Mouse (Mus musculus) kidney, embryonic 15.5 days (tissue): ENCODE results near the gene Skor1. TPM values are rescaled to one million over a fixed set of nuclear protein-coding genes. Genes with fewer than 3 reads are reported as not detected.

Source experiments
- ATAC-seq: fragments of 200-750 bp; cut with Nextera tagmentation; replicated peaks from 2 replicates; pipeline ENCODE4 v1.8.0; 2017; ENCODE audit warnings: moderate TSS enrichment; ENCODE audit not compliant: low FRiP score
- H3K27ac ChIP-seq: fragments of 300-500 bp; sonication (generic); 2 replicates; pipeline ENCODE4 v1.5.1; 2015; ENCODE audit warnings: mild to moderate bottlenecking, inconsistent platforms
- H3K27me3 ChIP-seq: fragments of 300-500 bp; sonication (generic); 2 replicates; pipeline ENCODE4 v1.6.1; 2015; ENCODE audit warnings: inconsistent platforms
- H3K36me3 ChIP-seq: fragments of 300-500 bp; sonication (generic); 2 replicates; pipeline ENCODE4 v1.6.1; 2015; ENCODE audit warnings: inconsistent platforms
- H3K4me1 ChIP-seq: fragments of 300-500 bp; sonication (generic); 2 replicates; pipeline ENCODE4 v1.6.1; 2015; ENCODE audit warnings: inconsistent platforms
- H3K4me2 ChIP-seq: fragments of 300-500 bp; sonication (generic); 2 replicates; pipeline ENCODE4 v1.6.1; 2015; ENCODE audit warnings: moderate library complexity, mild to moderate bottlenecking, inconsistent platforms
- H3K4me3 ChIP-seq: fragments of 300-500 bp; sonication (generic); replicated peaks from 2 replicates; pipeline ENCODE4 v1.5.1; 2015; ENCODE audit warnings: mild to moderate bottlenecking, inconsistent platforms
- H3K9ac ChIP-seq: fragments of 300-500 bp; sonication (generic); 2 replicates; pipeline ENCODE4 v1.6.1; 2015; ENCODE audit warnings: mild to moderate bottlenecking, inconsistent platforms
- H3K9me3 ChIP-seq: fragments of 300-500 bp; sonication (generic); replicated peaks from 2 replicates; pipeline ENCODE4 v1.6.1; 2016; ENCODE audit warnings: inconsistent platforms
- WGBS: fragments of 180-500 bp; shearing (Covaris S2); methylation state at CpG from one replicate; pipeline ENCODE4 v1.1.7; 2015; ENCODE audit warnings: mixed read lengths; 5-methylcytosine and 5-hydroxymethylcytosine counted together
- polyA plus RNA-seq: library from polyadenylated mRNA; unstranded; fragments of >200 nt; fragmentation: Nextera tagmentation; extraction: Ambion mirVana; gene quantifications from 2 replicates; pipeline ENCODE4 v1.2.1, GENCODE M21; 2015

Gene Skor1
- not detected in 2 replicates for polyA plus RNA-seq

GRCm38 (mm10) chr9:63148410-63149371 lies at the start of gene Skor1:
Gene Skor1, minus strand, starts transcription at chr9:63148961.
- ATAC-seq = no peak
- H3K9ac ChIP-seq = no peak within 1 kb of the TSS
- H3K4me3 ChIP-seq = peak within 1 kb of the TSS; percentile 49
- no peaks in the 10 kb centered on the region for H3K36me3 ChIP-seq
- WGBS = under 1% methylated on average over 79 of the region's 108 CpGs
- no peak within 1 kb of the TSS for H3K27ac ChIP-seq
- peaks cover 69% of the 10 kb centered on the region for H3K4me1 ChIP-seq
- H3K27me3 ChIP-seq = peaks cover 100% of the 10 kb centered on the region
- H3K4me2 ChIP-seq = peak within 1 kb of the TSS; percentile 85
- H3K9me3 ChIP-seq = 0 out of 2 replicates have a peak, but pooled peaks cover 4% of the 10 kb centered on the region

GRCm38 (mm10) chr9:63197252-63197651 lies 48.5 kb upstream of the Skor1 start:
- Histone ChIP-seq H3K36me3 (peaks cover 9% of the 10 kb centered on the region; the same call in 1 of the 2 replicates), H3K4me2 (peak overlapping the region; percentile 46), H3K9ac (no peak overlapping the region), H3K27me3 (no peaks in the 10 kb centered on the region), H3K27ac (peak overlapping the region; percentile 62), H3K4me1 (peaks cover 35% of the 10 kb centered on the region), H3K4me3 (0 out of 2 replicates have a peak overlapping the region, but pooled peaks have one; percentile 17), H3K9me3 (no peaks in the 10 kb centered on the region)
- 2% methylated on average over 8 of the region's 8 CpGs for WGBS
- peak; percentile 69 for ATAC-seq

- H3K9me3 ChIP-seq = no peaks in the 10 kb centered on the region
- H3K4me1 ChIP-seq = peaks cover 35% of the 10 kb centered on the region
- H3K4me2 ChIP-seq = no peak overlapping the region
- H3K4me3 ChIP-seq = no peak overlapping the region
- peak overlapping the region; percentile 33 for H3K27ac ChIP-seq
- no peaks in the 10 kb centered on the region for H3K27me3 ChIP-seq
- H3K36me3 ChIP-seq = 0 out of 2 replicates have a peak, but pooled peaks cover 3% of the 10 kb centered on the region
- ATAC-seq = 0 out of 2 replicates have a peak, but pooled peaks have one; percentile 33
- WGBS = 38% methylated on average over 8 of the region's 8 CpGs
- no peak overlapping the region for H3K9ac ChIP-seq
Observed at GRCm38 (mm10) chr9:63196114-63196682, 47.4 kb upstream of the Skor1 start.

- peaks cover 35% of the 10 kb centered on the region for H3K4me1 ChIP-seq
- no peaks in the 10 kb centered on the region for H3K27me3 ChIP-seq
- peaks cover 8% of the 10 kb centered on the region; the same call in 1 of the 2 replicates for H3K36me3 ChIP-seq
- no peak overlapping the region for H3K9ac ChIP-seq
- H3K9me3 ChIP-seq = no peaks in the 10 kb centered on the region
- 52% methylated on average over 4 of the region's 4 CpGs for WGBS
- no peak overlapping the region for H3K4me2 ChIP-seq
- H3K4me3 ChIP-seq = no peak overlapping the region
- ATAC-seq = no peak
- H3K27ac ChIP-seq = no peak overlapping the region
Observed at GRCm38 (mm10) chr9:63195523-63195922, 46.8 kb upstream of the Skor1 start.

GRCm38 (mm10) chr9:63194791-63195190 lies 46.0 kb upstream of the Skor1 start:
- no peak for ATAC-seq
- Histone ChIP-seq H3K27me3 (no peaks in the 10 kb centered on the region), H3K9me3 (no peaks in the 10 kb centered on the region), H3K36me3 (peaks cover 9% of the 10 kb centered on the region; the same call in 1 of the 2 replicates), H3K27ac (no peak overlapping the region), H3K4me2 (no peak overlapping the region), H3K4me3 (no peak overlapping the region), H3K9ac (no peak overlapping the region), H3K4me1 (peaks cover 35% of the 10 kb centered on the region)
- WGBS = 51% methylated on average over 9 of the region's 9 CpGs

GRCm38 (mm10) chr9:63192809-63193208 lies 44.0 kb upstream of the Skor1 start:
- no peak for ATAC-seq
- Histone ChIP-seq H3K36me3 (peaks cover 9% of the 10 kb centered on the region; the same call in 1 of the 2 replicates), H3K9ac (no peak overlapping the region), H3K27ac (no peak overlapping the region), H3K4me3 (no peak overlapping the region), H3K27me3 (no peaks in the 10 kb centered on the region), H3K9me3 (no peaks in the 10 kb centered on the region), H3K4me1 (peaks cover 31% of the 10 kb centered on the region), H3K4me2 (no peak overlapping the region)
- 89% methylated on average over 4 of the region's 4 CpGs for WGBS

DNA sequence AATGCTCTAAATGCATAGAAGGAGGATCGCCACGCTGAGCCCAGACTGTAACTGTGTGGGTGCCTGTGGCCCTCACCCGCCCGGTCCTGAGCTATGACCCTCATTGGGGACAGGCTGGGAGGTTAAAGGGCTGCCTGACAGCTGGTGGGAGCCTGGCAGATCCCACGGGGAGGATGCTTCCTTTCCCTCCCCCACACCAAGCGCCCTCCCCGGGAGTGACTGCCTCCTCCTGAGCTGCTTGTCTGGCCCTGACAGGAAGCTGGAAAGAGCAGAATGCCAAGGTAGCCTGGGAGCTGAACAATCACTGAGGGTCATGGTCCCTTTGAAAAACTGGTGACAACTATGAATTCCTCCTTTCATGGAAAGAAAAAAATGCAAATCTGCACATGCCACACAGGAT lies 38.5 kb upstream of the Skor1 start:
- Histone ChIP-seq H3K27me3 (no peaks in the 10 kb centered on the region), H3K27ac (no peak overlapping the region), H3K9me3 (no peaks in the 10 kb centered on the region), H3K4me1 (peaks cover 15% of the 10 kb centered on the region), H3K4me3 (no peak overlapping the region), H3K9ac (no peak overlapping the region), H3K4me2 (no peak overlapping the region), H3K36me3 (peaks cover 9% of the 10 kb centered on the region; the same call in 1 of the 2 replicates)
- 25% methylated on average over 7 of the region's 7 CpGs for WGBS
- ATAC-seq = no peak

GRCm38 (mm10) chr9:63185249-63185648 lies 36.5 kb upstream of the Skor1 start:
- H3K4me3 ChIP-seq = no peak overlapping the region
- H3K4me2 ChIP-seq = no peak overlapping the region
- 78% methylated on average over 7 of the region's 7 CpGs for WGBS
- H3K27ac ChIP-seq = no peak overlapping the region
- H3K27me3 ChIP-seq = no peaks in the 10 kb centered on the region
- peaks cover 9% of the 10 kb centered on the region for H3K36me3 ChIP-seq
- H3K9me3 ChIP-seq = no peaks in the 10 kb centered on the region
- H3K4me1 ChIP-seq = peaks cover 15% of the 10 kb centered on the region
- H3K9ac ChIP-seq = no peak overlapping the region
- no peak for ATAC-seq

GRCm38 (mm10) chr9:63183864-63184263 lies 35.1 kb upstream of the Skor1 start:
- WGBS = 74% methylated on average over 7 of the region's 7 CpGs
- Histone ChIP-seq H3K27me3 (no peaks in the 10 kb centered on the region), H3K36me3 (peaks cover 18% of the 10 kb centered on the region), H3K9ac (no peak overlapping the region), H3K4me1 (peaks cover 15% of the 10 kb centered on the region), H3K27ac (no peak overlapping the region), H3K4me3 (no peak overlapping the region), H3K4me2 (no peak overlapping the region), H3K9me3 (no peaks in the 10 kb centered on the region)
- no peak for ATAC-seq

DNA sequence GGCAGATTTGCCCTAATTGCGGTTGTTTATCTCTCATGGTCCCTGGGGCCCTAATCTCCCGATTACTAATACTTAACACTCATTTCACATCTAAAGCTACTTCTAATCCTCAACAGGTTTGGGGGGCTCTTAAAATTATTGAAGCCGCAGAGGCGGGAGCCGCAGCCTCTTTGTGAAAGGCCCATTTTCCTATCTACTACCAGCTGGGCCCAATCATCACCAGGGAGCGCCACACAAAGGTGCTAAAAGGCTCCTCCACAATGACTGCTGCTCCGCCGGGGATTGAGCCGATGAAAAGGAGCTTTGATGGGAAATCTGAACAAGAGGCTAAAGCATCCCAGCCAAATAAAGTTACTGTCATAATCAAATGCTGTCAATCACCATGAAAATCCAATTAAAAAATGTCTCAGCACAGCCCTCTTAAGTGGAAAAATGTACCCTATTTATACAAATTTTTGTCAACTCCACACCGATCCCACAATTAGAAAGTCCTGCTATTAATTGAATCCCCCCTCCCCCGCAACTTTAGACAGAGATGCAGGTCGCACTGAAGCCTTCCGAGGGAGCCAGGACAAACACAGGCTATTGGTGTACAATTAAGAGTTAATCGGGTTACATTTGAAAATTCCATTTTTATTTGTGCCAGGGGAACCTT lies 33.7 kb upstream of the Skor1 start:
- Histone ChIP-seq H3K27me3 (no peaks in the 10 kb centered on the region), H3K4me1 (peaks cover 6% of the 10 kb centered on the region), H3K27ac (no peak overlapping the region), H3K36me3 (peaks cover 18% of the 10 kb centered on the region), H3K4me2 (no peak overlapping the region), H3K9me3 (no peaks in the 10 kb centered on the region), H3K4me3 (no peak overlapping the region), H3K9ac (no peak overlapping the region)
- 52% methylated on average over 14 of the region's 14 CpGs for WGBS
- ATAC-seq = no peak

GRCm38 (mm10) chr9:63181337-63182178 lies 32.8 kb upstream of the Skor1 start:
- 74% methylated on average over 11 of the region's 11 CpGs for WGBS
- Histone ChIP-seq H3K4me1 (no peaks in the 10 kb centered on the region), H3K4me2 (no peak overlapping the region), H3K27me3 (no peaks in the 10 kb centered on the region), H3K36me3 (peaks cover 18% of the 10 kb centered on the region), H3K27ac (no peak overlapping the region), H3K9me3 (no peaks in the 10 kb centered on the region), H3K4me3 (no peak overlapping the region), H3K9ac (no peak overlapping the region)
- no peak for ATAC-seq
